Mouse (Mus musculus) layer of hippocampus, adult 18-20 months (tissue): ENCODE data around the gene Otud1. TPM values are rescaled to one million over a fixed set of nuclear protein-coding genes. Genes with fewer than 3 reads are reported as not detected.

Source experiments
- DNase-seq, 2 experiments: peaks; one replicate each; pipeline ENCODE4 v3.0.0; 2022; ENCODE audit warnings: low spot score in 2 of 2
- long read RNA-seq: library from polyadenylated mRNA; stranded (forward); transcript quantifications from one replicate; pipeline ENCODE4 v2.0.0, GENCODE M21; 2021
- total RNA-seq, 2 experiments: library from RNA; stranded (reverse); gene quantifications; 2 replicates each; pipeline ENCODE4 v1.2.3; 2021

The Otud1 gene
- total RNA-seq: 10 to 100 TPM; 13.8 to 14.4 TPM
- long read RNA-seq, transcript Otud1-201 (1 exons, 2,832 nt): major isoform, 28 of 28 reads
- long read RNA-seq, partial matches to known transcripts: 0 of 28 reads
- long read RNA-seq, other reads (novel, unspliced or antisense): 0 of 28 reads

DNA sequence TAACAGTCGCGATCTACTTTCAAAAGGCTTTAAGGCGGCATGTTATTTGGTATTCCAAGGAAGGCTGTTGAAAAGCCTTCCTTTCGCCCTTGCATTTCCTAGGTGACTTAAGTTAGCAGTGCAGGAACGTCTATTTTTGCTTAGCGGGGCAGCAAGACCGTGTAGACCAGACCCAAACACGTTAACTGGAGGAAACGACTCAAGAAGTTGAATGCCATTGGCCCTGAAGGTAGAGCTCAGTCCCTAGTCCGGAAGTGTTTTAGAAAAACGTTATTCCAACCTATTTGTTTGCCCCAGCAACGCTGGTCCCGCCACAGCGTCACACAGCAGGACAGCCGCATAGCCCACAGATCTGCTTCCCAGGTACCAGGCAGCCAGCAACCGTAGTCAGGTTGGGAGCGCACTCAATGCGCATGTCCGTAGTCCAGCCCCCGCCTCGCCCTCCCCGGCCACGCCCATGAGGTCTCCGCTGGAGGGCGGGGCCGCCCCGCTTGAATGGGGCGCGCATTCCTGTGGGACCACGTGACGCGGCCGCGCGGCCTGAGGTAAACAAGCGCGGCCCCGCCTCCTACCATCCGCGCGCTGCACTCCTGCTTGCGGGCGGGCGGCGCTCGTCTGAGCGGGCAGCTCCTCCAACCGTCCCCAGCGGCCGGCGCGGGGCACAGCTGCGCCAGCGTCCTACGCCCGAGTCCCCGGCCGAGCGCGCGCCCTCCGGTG lies at the start of gene Otud1:
TSS of gene Otud1 (plus strand) at position 595 of the 717 bp plus-strand sequence.
- DNase-seq: peak; percentile 95 to 98

DNA sequence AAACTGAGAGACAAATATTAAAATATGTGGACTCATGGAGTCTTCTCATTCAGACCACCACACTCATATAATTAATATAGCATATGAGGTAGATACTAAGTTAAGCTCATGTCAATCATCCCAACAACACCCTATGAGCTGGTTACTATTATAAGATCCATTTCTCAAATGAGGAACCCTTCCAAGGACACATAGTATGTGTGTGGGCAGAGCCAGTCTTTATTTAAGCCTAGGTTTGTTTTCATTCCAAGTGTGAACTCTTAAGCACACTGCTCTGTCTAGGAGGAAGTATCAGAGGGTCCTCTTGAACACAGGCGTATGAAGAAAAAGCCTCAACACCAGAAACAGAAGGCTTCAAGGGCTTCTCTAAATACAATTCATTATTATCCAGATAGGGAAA lies 49.7 kb upstream of the Otud1 start:
- no peak for DNase-seq

DNA sequence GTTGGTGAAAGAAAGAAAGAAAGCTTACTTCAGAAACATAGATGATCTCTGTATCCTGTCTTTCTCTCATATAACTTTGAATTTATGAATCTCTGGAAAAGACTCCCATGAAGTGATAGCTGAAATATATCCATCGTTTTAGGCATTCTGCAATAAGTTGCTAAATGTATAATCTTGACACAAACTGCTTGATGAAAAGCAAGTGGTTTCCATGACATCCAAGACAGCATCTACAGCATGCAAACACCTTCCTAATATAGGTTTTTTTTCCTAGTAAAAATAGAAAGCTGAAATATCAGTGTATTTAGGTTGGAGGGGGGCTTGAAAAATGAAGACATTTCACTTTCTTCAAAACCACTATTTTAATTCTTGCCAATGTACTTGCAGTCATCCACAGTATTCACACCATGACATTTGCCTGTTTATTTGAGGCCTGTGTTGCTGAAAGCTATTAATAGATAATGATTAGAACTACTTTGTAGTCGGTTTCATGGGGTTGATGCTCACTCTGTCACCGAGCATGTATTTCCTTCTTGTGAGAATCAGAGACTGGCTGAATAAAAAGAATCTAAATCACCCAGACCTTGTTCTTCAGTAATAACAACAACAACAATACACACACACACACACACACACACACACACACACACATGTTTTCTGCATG lies 49.0 kb upstream of the Otud1 start:
- no peak for DNase-seq

DNA sequence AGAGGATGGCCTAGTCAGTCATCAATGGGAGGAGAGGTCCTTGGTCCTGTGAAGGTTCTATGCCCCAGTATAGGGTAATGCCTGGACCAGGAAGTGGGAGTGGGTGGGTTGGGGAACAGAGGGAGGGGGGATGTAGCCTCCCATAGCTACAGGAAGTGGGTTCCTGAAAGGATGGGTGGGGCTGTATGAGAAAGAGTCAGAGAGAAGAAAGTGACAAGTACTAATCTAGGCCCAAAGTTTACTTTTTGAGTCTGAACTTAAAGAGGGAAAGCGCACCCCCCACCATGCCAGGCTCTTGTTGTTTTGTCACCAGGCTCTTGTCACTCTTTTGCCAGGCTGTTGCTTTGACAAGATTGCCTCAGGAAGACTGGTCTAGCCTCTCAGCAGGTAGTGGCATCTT lies 35.5 kb upstream of the Otud1 start:
- DNase-seq: no peak

DNA sequence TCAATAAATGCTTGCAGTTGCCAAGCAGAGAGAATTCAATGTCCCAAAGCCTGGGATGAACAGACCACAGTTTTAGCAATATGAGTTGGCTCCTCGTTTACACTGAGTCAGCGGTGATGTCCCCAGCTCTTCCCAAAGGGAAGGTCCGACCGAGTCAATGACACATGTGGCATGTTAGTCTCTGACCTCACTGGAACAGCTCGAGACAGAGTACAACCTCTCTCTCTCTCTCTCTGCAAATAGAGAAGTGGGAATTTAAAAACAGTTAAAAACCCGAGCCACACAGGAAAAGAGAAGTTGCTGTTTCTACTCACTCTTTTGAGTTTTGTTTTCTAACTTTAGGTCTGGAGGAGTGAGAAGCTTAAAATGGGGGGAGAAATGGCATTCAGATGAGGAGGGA lies 30.5 kb upstream of the Otud1 start:
- DNase-seq: no peak

DNA sequence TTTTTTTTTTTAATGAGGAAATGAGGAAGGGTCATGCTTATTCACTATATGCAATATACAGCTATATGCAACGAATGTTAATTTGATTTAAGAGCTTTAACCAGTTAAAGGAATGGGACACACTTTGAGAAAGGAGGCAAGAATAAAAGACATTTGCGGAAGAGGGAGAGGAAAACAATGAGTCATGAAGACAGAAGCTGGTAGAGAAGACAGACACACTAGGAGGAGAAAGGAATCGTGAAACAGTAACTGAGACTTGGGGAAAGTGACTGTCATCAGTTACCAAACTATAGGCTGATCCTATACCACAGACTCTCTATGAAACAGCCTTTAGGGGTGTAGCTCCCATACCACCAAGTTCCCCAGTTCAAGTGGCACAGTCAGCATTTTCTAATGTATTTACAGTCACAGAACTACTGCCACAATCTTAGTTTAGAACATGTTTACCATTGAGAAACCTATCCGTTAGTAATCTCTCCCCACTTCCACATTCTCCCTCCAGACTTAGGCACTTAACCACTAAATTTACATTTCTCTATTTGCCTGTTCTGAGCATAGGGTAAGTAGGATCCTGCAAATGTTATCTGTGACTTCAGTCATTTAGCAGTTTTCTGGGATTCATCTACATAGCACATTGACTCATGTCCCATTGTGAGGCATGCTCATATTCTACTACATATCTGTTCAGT lies 29.5 kb upstream of the Otud1 start:
- DNase-seq: no peak

DNA sequence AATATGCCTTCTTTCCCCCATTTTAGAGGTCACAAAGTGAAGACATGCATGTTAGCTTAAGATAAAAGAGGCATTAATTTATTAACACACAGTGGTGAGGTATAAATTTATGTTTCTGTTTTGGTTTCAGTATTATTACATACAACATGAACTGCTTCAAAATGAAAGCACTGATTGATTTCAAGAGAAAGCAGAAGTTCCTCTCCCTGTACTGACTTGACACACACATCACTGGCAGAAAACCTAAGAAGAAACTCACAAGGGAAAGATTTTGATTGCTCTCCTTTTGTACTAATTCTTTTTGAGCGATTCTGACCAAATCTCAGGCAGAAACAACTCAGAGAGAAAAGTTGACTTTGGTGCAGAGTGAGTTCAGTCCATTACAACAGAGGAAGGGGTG lies 27.0 kb upstream of the Otud1 start:
- no peak for DNase-seq

DNA sequence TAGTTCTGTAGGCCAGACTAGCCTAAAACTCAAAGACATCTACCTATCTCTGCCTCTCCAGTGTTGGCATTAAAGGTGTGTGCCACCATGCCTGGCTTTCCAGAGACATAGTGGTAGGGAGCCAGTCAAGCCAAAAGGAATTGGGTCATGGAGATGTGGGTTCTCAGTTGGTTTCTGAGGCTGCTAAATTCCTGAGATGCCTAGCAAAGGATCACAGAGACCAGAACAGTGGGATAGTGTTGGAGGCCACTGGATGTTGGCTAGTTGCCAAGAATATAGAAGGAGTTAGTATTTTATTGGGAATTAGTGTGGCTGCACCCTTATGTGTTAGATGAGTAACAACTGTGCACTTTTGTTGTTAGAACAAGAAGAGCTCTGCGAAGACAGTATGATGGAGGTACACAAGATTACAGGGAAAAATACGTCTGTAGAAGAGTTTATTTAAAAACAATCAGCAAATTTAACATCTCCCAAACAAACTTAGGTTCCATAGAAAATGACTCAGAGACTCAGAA lies 24.1 kb upstream of the Otud1 start:
- no peak for DNase-seq

DNA sequence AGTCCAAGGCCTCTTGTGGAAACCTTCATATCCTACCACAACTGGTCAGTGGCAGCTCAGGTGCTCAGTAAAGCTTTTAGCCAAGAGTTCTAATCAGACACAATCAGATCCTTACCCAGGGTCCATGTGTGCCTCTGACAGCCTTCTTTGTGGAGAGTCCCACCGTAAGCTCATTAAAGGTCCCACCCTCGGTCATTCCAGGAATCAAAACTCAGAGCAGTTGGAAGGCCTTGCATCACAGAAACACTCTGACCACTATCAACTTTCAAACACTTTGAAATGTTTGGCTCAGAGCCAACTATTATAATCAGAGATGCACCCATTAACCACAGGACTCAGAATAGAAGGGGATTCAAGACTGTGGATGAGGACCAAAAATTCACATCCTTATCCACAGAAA lies 12.4 kb upstream of the Otud1 start:
- no peak for DNase-seq

DNA sequence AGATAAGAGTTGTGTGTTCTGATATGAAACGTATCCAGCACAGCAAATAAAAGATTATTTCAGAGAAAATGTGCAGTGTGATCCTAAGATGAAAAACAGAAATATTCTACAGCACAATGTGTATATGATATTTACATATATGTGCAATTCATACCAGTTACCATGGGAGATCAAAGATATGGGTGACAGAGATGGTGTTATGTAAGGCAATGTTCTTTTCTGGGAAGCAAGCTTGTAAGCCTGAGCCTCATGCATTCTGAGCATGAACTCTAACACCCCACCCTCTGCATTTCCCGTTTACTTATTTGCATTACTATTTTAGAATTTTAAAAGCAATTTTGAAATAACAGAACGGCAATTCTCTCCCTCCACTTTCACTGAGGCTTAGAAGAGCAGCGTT lies 11.4 kb upstream of the Otud1 start:
- DNase-seq: no peak

DNA sequence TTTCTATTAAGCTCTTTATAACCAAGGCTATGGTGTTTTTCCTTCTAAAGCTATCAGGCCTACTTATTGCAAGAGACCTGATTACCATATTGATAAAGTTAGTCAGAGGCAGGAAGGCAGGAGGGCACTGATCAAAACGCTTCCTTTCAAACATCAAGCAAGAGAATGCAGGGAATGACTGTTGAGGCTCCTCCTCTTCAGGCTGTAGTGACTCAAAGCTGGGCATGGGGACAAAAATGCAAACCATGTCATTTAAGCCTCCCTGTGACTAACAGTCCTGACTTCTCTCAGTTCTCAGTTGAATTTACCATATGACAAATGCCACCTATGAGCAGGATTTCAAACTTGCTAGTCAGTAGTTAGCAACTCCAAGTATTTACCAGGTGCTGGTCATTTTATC lies 10.6 kb upstream of the Otud1 start:
- peak; percentile 28 to 46 for DNase-seq

DNA sequence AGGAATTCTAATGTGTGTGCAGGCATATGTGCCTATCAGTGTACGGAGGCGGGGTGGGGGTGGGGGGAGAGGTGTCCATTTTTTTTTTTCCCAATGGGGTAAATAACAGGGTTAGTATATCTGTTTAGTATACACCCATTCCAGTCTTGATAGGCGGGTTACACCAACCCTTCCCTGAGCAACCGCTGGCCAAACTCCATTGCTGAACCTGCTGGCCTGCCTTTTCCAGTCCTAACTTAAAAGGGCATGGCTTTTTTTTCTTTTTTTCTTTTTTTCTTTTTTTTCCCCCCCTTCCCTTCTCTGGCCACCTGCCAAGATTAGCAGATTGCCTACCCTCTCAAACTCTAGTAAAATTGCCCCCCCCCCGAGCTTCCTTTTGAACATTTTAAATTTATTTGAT lies 1.1 kb upstream of the Otud1 start:
- no peak for DNase-seq

DNA sequence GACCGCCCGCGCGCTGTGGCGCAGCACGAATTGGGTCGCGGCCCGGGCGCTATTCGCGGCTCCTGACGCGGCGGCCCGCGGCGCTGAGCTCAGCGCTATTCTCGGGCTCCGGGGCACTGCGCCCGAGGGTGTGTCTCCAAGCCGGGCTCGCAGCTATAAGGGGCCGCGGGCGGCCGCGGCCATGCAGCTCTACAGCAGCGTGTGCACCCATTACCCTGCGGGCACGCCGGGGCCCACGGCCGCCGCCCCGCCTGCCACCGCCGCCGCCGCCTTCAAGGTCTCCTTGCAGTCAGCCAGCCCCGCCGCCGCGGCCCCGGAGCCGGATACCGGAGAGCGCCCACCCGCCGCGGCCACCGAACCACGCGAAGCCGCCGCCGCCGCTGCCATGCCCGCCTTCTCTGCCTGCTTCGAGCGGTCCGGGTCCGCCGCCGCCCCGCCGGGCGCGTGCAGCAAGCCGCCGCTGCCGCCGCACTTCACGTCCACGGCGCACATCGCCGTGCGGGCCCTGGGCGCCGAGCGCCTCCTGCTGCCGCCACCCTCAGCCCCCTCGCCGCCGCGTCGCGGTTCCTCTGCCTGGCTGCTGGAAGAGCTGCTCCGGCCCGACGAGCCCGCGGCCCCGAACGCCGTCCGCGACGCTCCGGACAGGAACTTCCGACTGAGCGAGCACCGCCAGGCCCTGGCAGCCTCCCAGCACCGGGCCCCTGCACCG lies 483 bp downstream of the Otud1 start:
- DNase-seq: peak; percentile 43 to 64

DNA sequence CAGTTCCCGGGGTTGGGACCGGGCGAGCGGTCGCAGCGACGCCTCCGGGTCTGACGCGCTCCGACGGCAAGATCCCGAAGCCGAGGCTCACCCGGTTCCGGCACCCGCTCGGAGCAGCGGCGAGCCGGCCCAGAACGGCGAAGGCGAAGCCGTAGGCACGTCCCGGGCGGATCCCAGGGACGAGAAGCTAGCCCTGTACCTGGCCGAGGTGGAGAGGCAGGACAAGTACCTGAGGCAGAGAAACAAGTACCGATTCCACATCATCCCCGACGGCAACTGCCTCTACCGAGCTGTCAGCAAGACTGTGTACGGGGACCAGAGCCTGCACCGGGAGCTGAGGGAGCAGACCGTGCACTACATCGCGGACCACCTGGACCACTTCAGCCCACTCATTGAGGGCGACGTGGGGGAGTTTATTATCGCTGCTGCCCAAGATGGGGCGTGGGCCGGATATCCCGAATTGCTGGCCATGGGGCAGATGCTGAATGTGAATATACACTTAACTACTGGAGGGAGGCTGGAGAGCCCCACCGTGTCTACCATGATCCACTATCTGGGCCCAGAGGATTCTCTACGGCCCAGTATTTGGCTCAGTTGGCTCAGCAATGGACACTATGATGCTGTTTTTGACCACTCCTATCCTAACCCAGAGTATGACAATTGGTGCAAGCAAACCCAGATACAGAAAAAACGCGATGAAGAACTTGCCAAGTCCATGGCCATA lies 1.3 kb downstream of the Otud1 start:
- DNase-seq: peak; percentile 12 to 27

DNA sequence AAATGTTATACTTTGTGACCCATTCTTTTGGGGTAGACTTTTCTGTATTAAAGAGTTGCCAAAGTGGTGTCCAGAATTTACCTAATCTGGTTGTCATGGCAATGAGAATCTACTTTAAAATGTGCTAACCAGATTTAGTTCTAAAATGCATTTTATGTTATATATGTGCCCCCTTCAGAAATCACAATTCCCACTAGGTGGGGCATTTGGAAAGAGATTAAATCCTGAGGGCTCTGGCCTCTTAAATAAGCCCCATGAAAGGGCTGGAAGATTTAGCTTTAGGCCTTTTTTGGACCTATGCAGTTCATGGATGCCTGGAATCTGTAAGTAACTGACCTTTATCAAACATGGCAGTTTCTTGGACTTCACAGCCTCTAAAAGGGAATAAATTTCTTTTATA lies 3.3 kb downstream of the Otud1 start:
- no peak for DNase-seq

DNA sequence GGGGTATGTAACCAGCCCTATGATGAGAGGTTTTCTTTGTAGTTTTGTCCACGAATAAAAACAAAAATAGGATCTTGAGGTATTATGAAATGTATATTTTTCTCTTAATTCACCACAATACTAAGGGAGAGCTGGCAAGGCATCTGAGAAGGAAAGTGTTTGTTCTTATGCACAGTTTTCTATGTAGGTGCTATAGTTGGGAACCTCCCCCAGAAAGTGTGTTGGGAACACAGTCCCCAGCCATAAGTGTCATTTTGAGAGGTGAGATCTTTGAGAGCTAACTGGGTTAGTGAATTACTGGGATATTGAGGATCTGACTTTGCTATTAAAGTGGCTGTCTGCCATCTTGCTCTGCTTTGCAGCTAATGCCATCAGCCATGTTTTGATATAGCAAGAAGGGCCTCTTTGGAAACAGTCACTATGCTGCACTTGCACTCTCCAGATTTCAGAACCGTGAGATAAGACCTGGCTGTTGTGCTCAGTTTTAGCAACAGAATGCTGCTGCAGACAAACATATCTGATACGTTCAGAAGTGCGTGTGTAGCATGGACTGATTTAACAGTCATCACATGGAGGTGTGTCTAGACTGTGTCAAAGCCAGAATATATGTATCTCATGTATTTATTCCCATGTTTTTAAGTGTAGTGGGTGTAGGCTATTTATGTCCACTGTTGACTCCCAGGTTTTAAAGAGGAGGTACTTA lies 5.7 kb downstream of the Otud1 start:
- no peak for DNase-seq

DNA sequence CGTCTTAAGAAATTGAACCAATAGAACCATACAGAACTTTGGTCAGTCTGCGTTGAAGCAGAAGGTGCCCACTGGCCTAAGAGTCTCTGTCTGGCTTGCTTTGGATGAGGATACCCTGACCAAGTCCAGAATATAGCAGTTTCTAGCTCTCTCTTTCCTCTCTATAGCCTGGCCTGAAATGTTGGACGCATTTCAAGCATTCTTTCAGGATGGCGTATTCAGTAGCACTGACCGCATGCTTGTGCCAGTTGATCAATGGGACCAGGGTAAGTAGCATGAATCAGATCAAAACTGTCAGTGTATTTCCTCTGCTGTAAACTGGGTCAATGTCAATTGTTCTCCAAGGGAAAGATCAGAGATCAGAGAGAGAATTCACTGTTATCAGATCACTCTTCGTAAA lies 6.6 kb downstream of the Otud1 start:
- DNase-seq: no peak

DNA sequence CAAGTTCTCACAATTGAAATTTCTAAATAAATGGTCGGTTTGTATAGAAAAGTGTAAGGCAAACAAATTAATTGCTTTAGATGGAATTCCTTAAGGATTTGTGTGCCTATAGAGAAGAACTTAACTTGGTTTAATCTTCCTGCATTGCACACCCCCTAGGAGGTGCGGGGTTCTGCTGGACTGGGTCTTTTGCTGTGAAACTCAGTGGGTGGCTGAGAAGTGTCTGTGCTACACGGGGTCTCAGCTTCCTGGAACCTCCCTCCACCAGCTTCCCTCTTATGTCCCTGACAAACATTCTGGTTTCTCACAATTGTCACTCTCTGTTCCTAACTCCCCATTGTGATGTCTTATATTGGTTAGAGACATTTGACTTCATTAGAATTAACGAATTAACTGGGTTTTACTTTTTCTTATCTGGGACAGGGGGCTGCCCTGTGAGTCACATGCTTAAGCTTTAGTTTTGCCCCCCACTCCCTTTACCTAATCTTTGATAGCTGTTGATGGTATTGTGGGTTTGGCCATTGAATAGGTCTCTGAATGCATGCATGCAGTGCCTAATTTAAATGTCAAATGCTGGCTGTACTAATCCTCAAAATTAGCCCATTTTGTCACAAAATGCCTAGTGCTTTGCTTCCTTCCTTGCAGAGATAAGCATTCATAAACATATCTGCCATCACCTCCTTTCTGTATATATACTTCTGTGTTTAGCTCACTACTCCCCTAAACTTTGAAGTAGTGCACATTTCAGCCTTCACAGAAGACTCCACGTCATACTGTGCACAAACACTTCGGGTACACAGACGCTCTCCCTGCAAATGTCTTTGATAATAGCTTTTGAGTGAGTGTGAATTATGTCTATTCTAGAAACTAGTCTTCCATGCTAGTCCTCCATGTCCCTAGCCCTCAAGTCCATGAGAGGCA lies 7.3 kb downstream of the Otud1 start:
- DNase-seq: no peak

DNA sequence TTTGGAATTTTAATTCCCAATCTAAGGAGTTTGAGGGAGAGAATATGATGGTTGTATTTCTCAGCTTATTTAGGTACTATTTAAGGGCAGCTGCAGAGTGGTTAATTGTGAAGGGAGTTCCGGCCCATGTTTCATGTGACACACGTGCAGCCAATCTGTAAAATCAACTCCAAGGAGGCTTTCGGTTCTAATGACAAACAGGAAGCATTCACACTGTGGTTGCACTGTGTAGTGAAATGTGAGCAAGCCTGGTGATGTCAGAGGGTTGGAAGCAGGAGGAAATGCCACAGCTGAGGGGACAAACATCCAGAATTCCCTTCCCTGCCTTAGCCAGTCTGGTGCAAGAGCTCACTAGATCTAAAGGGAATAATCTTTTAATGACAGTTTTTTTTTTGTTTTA lies 8.3 kb downstream of the Otud1 start:
- no peak for DNase-seq
